Mouse (Mus musculus): ENCODE data around the gene Tmem106c. TPM values are rescaled to one million over a fixed set of nuclear protein-coding genes. Genes with fewer than 3 reads are reported as not detected.

Gene Tmem106c
- polyA plus RNA-seq, 1 experiment = 11.5 TPM

- TF ChIP-seq TCF12 (IDR thresholded peaks at IDR 0.05; ENCODE audit: insufficient read depth, poor library complexity, severe bottlenecking) (no peak), E2F4 (IDR thresholded peaks at IDR 0.05; ENCODE audit: insufficient read depth) (no peak), POLR2A (IDR thresholded peaks at IDR 0.05; ENCODE audit: insufficient read length, low read depth) (no peak), REST (IDR thresholded peaks at IDR 0.05; ENCODE audit: insufficient read depth, insufficient read length) (no peak), USF1 (IDR thresholded peaks at IDR 0.05; ENCODE audit: low read depth) (no peak), TCF3 (IDR thresholded peaks at IDR 0.05; ENCODE audit: insufficient read length, low read depth) (no peak), POLR2AphosphoS2 (IDR thresholded peaks at IDR 0.05; ENCODE audit: insufficient read length, low read depth) (no peak), SRF (IDR thresholded peaks at IDR 0.05; ENCODE audit: control insufficient read depth, insufficient read length, low read depth) (no peak), MYOG (IDR thresholded peaks at IDR 0.05; ENCODE audit: control insufficient read depth in 1 of 3, insufficient read depth in 1 of 3, insufficient read length in 2 of 3, low read depth in 2 of 3) (no peak), MAX (IDR thresholded peaks at IDR 0.05; ENCODE audit: low read depth) (no peak), MYOD1 (IDR thresholded peaks at IDR 0.05; ENCODE audit: control insufficient read depth in 1 of 3, insufficient read length in 2 of 3, low read depth in 2 of 3) (no peak), CEBPB (IDR thresholded peaks at IDR 0.05; ENCODE audit: insufficient read depth, poor library complexity, severe bottlenecking) (no peak)
- Histone ChIP-seq H3ac (ENCODE audit: control insufficient read depth, insufficient read length) (no peak overlapping the region), H3K79me2 (ENCODE audit: control insufficient read depth, insufficient read depth) (no peaks in the 10 kb centered on the region), H3K27me3 (ENCODE audit: control insufficient read depth, insufficient read depth, insufficient read length) (no peaks in the 10 kb centered on the region), H3K4me2 (ENCODE audit: low read depth) (no peak overlapping the region), H3K4me3 (no peak overlapping the region), H3K36me3 (ENCODE audit: control insufficient read depth, insufficient read depth) (no peaks in the 10 kb centered on the region)
Observed at GRCm38 (mm10) chr15:97942538-97942937, 21.5 kb upstream of the Tmem106c start.

- Histone ChIP-seq H3K4me3 (no peak overlapping the region), H3ac (ENCODE audit: control insufficient read depth, insufficient read length) (no peak overlapping the region), H3K27me3 (ENCODE audit: control insufficient read depth, insufficient read depth, insufficient read length) (no peaks in the 10 kb centered on the region), H3K36me3 (ENCODE audit: control insufficient read depth, insufficient read depth) (no peaks in the 10 kb centered on the region), H3K4me2 (ENCODE audit: low read depth) (no peak overlapping the region), H3K79me2 (ENCODE audit: control insufficient read depth, insufficient read depth) (no peaks in the 10 kb centered on the region)
- TF ChIP-seq USF1 (IDR thresholded peaks at IDR 0.05; ENCODE audit: low read depth) = no peak
- no peak for TF ChIP-seq POLR2A (IDR thresholded peaks at IDR 0.05; ENCODE audit: insufficient read length, low read depth)
- TF ChIP-seq MYOD1 (IDR thresholded peaks at IDR 0.05; ENCODE audit: control insufficient read depth in 1 of 3, insufficient read length in 2 of 3, low read depth in 2 of 3) = no peak
- no peak for TF ChIP-seq SRF (IDR thresholded peaks at IDR 0.05; ENCODE audit: control insufficient read depth, insufficient read length, low read depth)
- TF ChIP-seq MYOG (IDR thresholded peaks at IDR 0.05; ENCODE audit: control insufficient read depth in 1 of 3, insufficient read depth in 1 of 3, insufficient read length in 2 of 3, low read depth in 2 of 3) = no peak
- TF ChIP-seq MAX (IDR thresholded peaks at IDR 0.05; ENCODE audit: low read depth) = no peak
- TF ChIP-seq CEBPB (IDR thresholded peaks at IDR 0.05; ENCODE audit: insufficient read depth, poor library complexity, severe bottlenecking) = no peak
- no peak for TF ChIP-seq TCF3 (IDR thresholded peaks at IDR 0.05; ENCODE audit: insufficient read length, low read depth)
Observed at GRCm38 (mm10) chr15:97943356-97943755, 20.6 kb upstream of the Tmem106c start.

- Histone ChIP-seq H3K4me3 (no peak overlapping the region), H3K79me2 (ENCODE audit: control insufficient read depth, insufficient read depth) (no peaks in the 10 kb centered on the region), H3K27me3 (ENCODE audit: control insufficient read depth, insufficient read depth, insufficient read length) (no peaks in the 10 kb centered on the region), H3K36me3 (ENCODE audit: control insufficient read depth, insufficient read depth) (no peaks in the 10 kb centered on the region), H3ac (ENCODE audit: control insufficient read depth, insufficient read length) (no peak overlapping the region), H3K4me2 (ENCODE audit: low read depth) (no peak overlapping the region)
- TF ChIP-seq MAX (IDR thresholded peaks at IDR 0.05; ENCODE audit: low read depth) = no peak
- no peak for TF ChIP-seq E2F4 (IDR thresholded peaks at IDR 0.05; ENCODE audit: insufficient read depth)
- TF ChIP-seq MYOD1 (IDR thresholded peaks at IDR 0.05; ENCODE audit: control insufficient read depth in 1 of 3, insufficient read length in 2 of 3, low read depth in 2 of 3) = no peak
Observed at GRCm38 (mm10) chr15:97944919-97945574, 19.0 kb upstream of the Tmem106c start.

- no peak overlapping the region for H3K4me3 ChIP-seq
- H3K36me3 ChIP-seq (ENCODE audit: control insufficient read depth, insufficient read depth) = no peaks in the 10 kb centered on the region
- no peak overlapping the region for H3K4me2 ChIP-seq (ENCODE audit: low read depth)
- H3ac ChIP-seq (ENCODE audit: control insufficient read depth, insufficient read length) = no peak overlapping the region
- no peaks in the 10 kb centered on the region for H3K79me2 ChIP-seq (ENCODE audit: control insufficient read depth, insufficient read depth)
- TF ChIP-seq MYOD1 (IDR thresholded peaks at IDR 0.05; ENCODE audit: control insufficient read depth in 1 of 3, insufficient read length in 2 of 3, low read depth in 2 of 3) (no peak), CEBPB (IDR thresholded peaks at IDR 0.05; ENCODE audit: insufficient read depth, poor library complexity, severe bottlenecking) (no peak), POLR2A (IDR thresholded peaks at IDR 0.05; ENCODE audit: insufficient read length, low read depth) (no peak), SRF (IDR thresholded peaks at IDR 0.05; ENCODE audit: control insufficient read depth, insufficient read length, low read depth) (no peak), TCF3 (IDR thresholded peaks at IDR 0.05; ENCODE audit: insufficient read length, low read depth) (no peak), E2F4 (IDR thresholded peaks at IDR 0.05; ENCODE audit: insufficient read depth) (no peak), TCF12 (IDR thresholded peaks at IDR 0.05; ENCODE audit: insufficient read depth, poor library complexity, severe bottlenecking) (no peak), POLR2AphosphoS2 (IDR thresholded peaks at IDR 0.05; ENCODE audit: insufficient read length, low read depth) (no peak), USF1 (IDR thresholded peaks at IDR 0.05; ENCODE audit: low read depth) (no peak), MYOG (IDR thresholded peaks at IDR 0.05; ENCODE audit: control insufficient read depth in 1 of 3, insufficient read depth in 1 of 3, insufficient read length in 2 of 3, low read depth in 2 of 3) (no peak)
- no peaks in the 10 kb centered on the region for H3K27me3 ChIP-seq (ENCODE audit: control insufficient read depth, insufficient read depth, insufficient read length)
Observed at GRCm38 (mm10) chr15:97945656-97946315, 18.2 kb upstream of the Tmem106c start.

- Histone ChIP-seq H3K27me3 (ENCODE audit: control insufficient read depth, insufficient read depth, insufficient read length) (peaks cover 5% of the 10 kb centered on the region), H3ac (ENCODE audit: control insufficient read depth, insufficient read length) (no peak overlapping the region), H3K79me2 (ENCODE audit: control insufficient read depth, insufficient read depth) (no peaks in the 10 kb centered on the region), H3K4me2 (ENCODE audit: low read depth) (no peak overlapping the region), H3K36me3 (ENCODE audit: control insufficient read depth, insufficient read depth) (no peaks in the 10 kb centered on the region), H3K4me3 (no peak overlapping the region)
- TF ChIP-seq MYOD1 (IDR thresholded peaks at IDR 0.05; ENCODE audit: control insufficient read depth in 1 of 3, insufficient read length in 2 of 3, low read depth in 2 of 3) (no peak), MAX (IDR thresholded peaks at IDR 0.05; ENCODE audit: low read depth) (no peak), REST (IDR thresholded peaks at IDR 0.05; ENCODE audit: insufficient read depth, insufficient read length) (no peak), SRF (IDR thresholded peaks at IDR 0.05; ENCODE audit: control insufficient read depth, insufficient read length, low read depth) (no peak), TCF12 (IDR thresholded peaks at IDR 0.05; ENCODE audit: insufficient read depth, poor library complexity, severe bottlenecking) (no peak)
Observed at GRCm38 (mm10) chr15:97948720-97949119, 15.3 kb upstream of the Tmem106c start.
